Comparison of ENCODE assay signal across 18 mouse cellular contexts in genomic region chr16:56440243-56440642, GRCm38 (mm10). TPM values are rescaled to one million over a fixed set of nuclear protein-coding genes. Genes with fewer than 3 reads are reported as not detected.
"Had no signal": no experiment of that assay in that cellular context is flagged by ENCODE, and none has a peak within 500 bp of the region (broad histone marks: within the 10 kb centered on the region; RNA-seq: fewer than 3 reads in every experiment).

No protein-coding gene starts in this region.

- H3K4me3 ChIP-seq: lung, embryonic 15.5 days; megakaryocyte, embryonic 14.5 days; midbrain, embryonic 13.5 days; midbrain, embryonic 15.5 days; neural tube, embryonic 12.5 days; stomach, embryonic 15.5 days had no signal

- H3K9me3 ChIP-seq: lung, embryonic 15.5 days; midbrain, embryonic 13.5 days; midbrain, embryonic 15.5 days; neural tube, embryonic 12.5 days; stomach, embryonic 15.5 days had no signal

- H3K9ac ChIP-seq: lung, embryonic 15.5 days; midbrain, embryonic 13.5 days; midbrain, embryonic 15.5 days; neural tube, embryonic 12.5 days; stomach, embryonic 15.5 days had no signal

- ATAC-seq: lung, postnatal 0 days; midbrain, embryonic 13.5 days; midbrain, embryonic 15.5 days had no signal

- H3K36me3 ChIP-seq: lung, embryonic 15.5 days; midbrain, embryonic 13.5 days; midbrain, embryonic 15.5 days; neural tube, embryonic 12.5 days; stomach, embryonic 15.5 days had no signal

- H3K27ac ChIP-seq: lung, embryonic 15.5 days; macrophage; midbrain, embryonic 13.5 days; midbrain, embryonic 15.5 days; neural tube, embryonic 12.5 days; stomach, embryonic 15.5 days; stomach, postnatal 0 days had no signal

- H3K4me2 ChIP-seq: lung, embryonic 15.5 days; midbrain, embryonic 11.5 days; midbrain, embryonic 13.5 days; midbrain, embryonic 15.5 days; neural tube, embryonic 12.5 days; stomach, embryonic 15.5 days had no signal

- H3K4me1 ChIP-seq: lung, embryonic 15.5 days; megakaryocyte, embryonic 14.5 days; midbrain, embryonic 13.5 days; midbrain, embryonic 15.5 days; neural tube, embryonic 12.5 days; stomach, embryonic 15.5 days had no signal

- H3K27me3 ChIP-seq: lung, embryonic 15.5 days; megakaryocyte, embryonic 14.5 days; midbrain, embryonic 13.5 days; midbrain, embryonic 15.5 days; neural tube, embryonic 12.5 days; stomach, embryonic 15.5 days had no signal

- DNase-seq: lung, adult 2 months; lung, postnatal 14 days; lung, postnatal 36 days; right cerebral cortex, postnatal 14 days; thymus, adult 2 months; thymus, postnatal 25 days; thymus, postnatal 4 days had no signal

RNA-seq across cellular contexts. Expression of gene Abi3bp, which starts 37.4 kb away (rescaled TPM):
- total RNA-seq: megakaryocyte progenitor cell, adult 5-6 weeks had no signal
- polyA plus RNA-seq: macrophage had no signal
